Comparison of ENCODE assay signal across 11 mouse cellular contexts in genomic region chr4:140147079-140147840, GRCm38 (mm10).
DNase-seq lines count a peak whose midpoint lies in the region; ATAC-seq and TF ChIP-seq lines count a peak whose summit lies in the region.
"Had no signal": no experiment of that assay in that cellular context is flagged by ENCODE, and none has a peak within 500 bp of the region (broad histone marks: within the 10 kb centered on the region; RNA-seq: fewer than 3 reads in every experiment).

No protein-coding gene starts in this region.

- H3K4me3 ChIP-seq in forebrain, embryonic 10.5 days = no peak overlapping the region
- no peak overlapping the region for H3K4me3 ChIP-seq in forebrain, embryonic 11.5 days (ENCODE audit: low read depth, low read length)
- no peak overlapping the region for H3K4me3 ChIP-seq in left cerebral cortex, adult 2 months
- no peak overlapping the region for H3K4me3 ChIP-seq in embryonic facial prominence, embryonic 10.5 days
- no peak overlapping the region for H3K4me3 ChIP-seq in midbrain, postnatal 0 days (ENCODE audit: low read depth, low read length)
- H3K4me3 ChIP-seq: limb, embryonic 10.5 days; liver, embryonic 15.5 days had no signal

- H3K27me3 ChIP-seq in forebrain, embryonic 10.5 days (ENCODE audit: poor library complexity, severe bottlenecking) = no peaks in the 10 kb centered on the region
- no peaks in the 10 kb centered on the region for H3K27me3 ChIP-seq in forebrain, embryonic 11.5 days (ENCODE audit: control insufficient read depth, insufficient read depth, low read length)
- peaks cover 30% of the 10 kb centered on the region; the same call in 1 of the 2 replicates for H3K27me3 ChIP-seq in embryonic facial prominence, embryonic 10.5 days (replicated peaks; ENCODE audit: low read depth, poor library complexity, severe bottlenecking)
- no peaks in the 10 kb centered on the region for H3K27me3 ChIP-seq in midbrain, postnatal 0 days (ENCODE audit: insufficient read depth, low read length)
- H3K27me3 ChIP-seq: liver, embryonic 15.5 days had no signal

- 90% methylated on average over 15 of the region's 15 CpGs for WGBS in forebrain, embryonic 10.5 days
- WGBS in forebrain, embryonic 11.5 days = 89% methylated on average over 15 of the region's 15 CpGs
- 80% methylated on average over 15 of the region's 15 CpGs for WGBS in embryonic facial prominence, embryonic 10.5 days
- 75% methylated on average over 15 of the region's 15 CpGs for WGBS in midbrain, postnatal 0 days

- DNase-seq in forebrain, embryonic 10.5 days (ENCODE audit: extremely low spot score, low spot score) = no peak
- no peak for DNase-seq in forebrain, embryonic 11.5 days (ENCODE audit: low spot score)
- DNase-seq in left cerebral cortex, adult 2 months (ENCODE audit: extremely low spot score in 1 of 2, low spot score in 2 of 2) = no peak
- no peak for DNase-seq in left cerebral cortex, adult 18-20 months (ENCODE audit: low spot score in 2 of 2)
- DNase-seq in embryonic facial prominence, embryonic 10.5 days (ENCODE audit: low spot score) = no peak
- no peak for DNase-seq in midbrain, postnatal 0 days (ENCODE audit: low spot score)
- no peak for DNase-seq in urinary bladder, postnatal 10 days (ENCODE audit: low spot score)
- DNase-seq in adrenal gland, postnatal 4 days (ENCODE audit: low spot score in 2 of 2) = no peak
- DNase-seq: lung, postnatal 4 days had no signal

- H3K4me1 ChIP-seq in forebrain, embryonic 10.5 days = peaks cover 22% of the 10 kb centered on the region
- 0 out of 2 replicates have a peak, but pooled peaks cover 4% of the 10 kb centered on the region for H3K4me1 ChIP-seq in forebrain, embryonic 11.5 days (replicated peaks; ENCODE audit: control insufficient read depth, insufficient read depth, low read length)
- H3K4me1 ChIP-seq in embryonic facial prominence, embryonic 10.5 days = peaks cover 12% of the 10 kb centered on the region
- peaks cover 9% of the 10 kb centered on the region; the same call in 1 of the 2 replicates for H3K4me1 ChIP-seq in midbrain, postnatal 0 days (ENCODE audit: insufficient read depth, low read length)
- H3K4me1 ChIP-seq: liver, embryonic 15.5 days had no signal

- no peak for TF ChIP-seq CTCF in left cerebral cortex, adult 2 months (IDR thresholded peaks at IDR 0.05)
- TF ChIP-seq CTCF in midbrain, postnatal 0 days (IDR thresholded peaks at IDR 0.05) = no peak

- H3K36me3 ChIP-seq in forebrain, embryonic 10.5 days (replicated peaks) = no peaks in the 10 kb centered on the region
- H3K36me3 ChIP-seq in forebrain, embryonic 11.5 days (ENCODE audit: control insufficient read depth, insufficient read depth, low read length) = no peaks in the 10 kb centered on the region
- H3K36me3 ChIP-seq in embryonic facial prominence, embryonic 10.5 days (replicated peaks) = no peaks in the 10 kb centered on the region
- H3K36me3 ChIP-seq in midbrain, postnatal 0 days (ENCODE audit: insufficient read depth, low read length) = no peaks in the 10 kb centered on the region
- H3K36me3 ChIP-seq: limb, embryonic 10.5 days; liver, embryonic 15.5 days had no signal

- intact Hi-C loops in left cerebral cortex, adult 2 months (cut with DNase I) = loop anchor here (5.0 to 10.0 kb wide), 3 partner anchors 100 to 272 kb away; partner anchors contain the start of gene Igsf21

- peaks cover 6% of the 10 kb centered on the region for H3K9me3 ChIP-seq in forebrain, embryonic 10.5 days
- H3K9me3 ChIP-seq in forebrain, embryonic 11.5 days (ENCODE audit: control insufficient read depth, low read length) = no peaks in the 10 kb centered on the region
- peaks cover 2% of the 10 kb centered on the region for H3K9me3 ChIP-seq in embryonic facial prominence, embryonic 10.5 days
- no peaks in the 10 kb centered on the region for H3K9me3 ChIP-seq in midbrain, postnatal 0 days (ENCODE audit: low read length)
- H3K9me3 ChIP-seq: limb, embryonic 10.5 days had no signal

- no peak for ATAC-seq in forebrain, embryonic 11.5 days (replicated peaks; ENCODE audit: low FRiP score)
- ATAC-seq in midbrain, postnatal 0 days (ENCODE audit: low FRiP score) = no peak

- no peak overlapping the region for H3K4me2 ChIP-seq in forebrain, embryonic 11.5 days (ENCODE audit: low read depth, low read length, severe bottlenecking)
- H3K4me2 ChIP-seq in midbrain, postnatal 0 days (ENCODE audit: low read depth, low read length, poor library complexity, severe bottlenecking) = no peak overlapping the region
- H3K4me2 ChIP-seq: liver, embryonic 15.5 days had no signal

- 0 out of 2 replicates have a peak overlapping the region, but pooled peaks have one; percentile 44 for H3K27ac ChIP-seq in forebrain, embryonic 10.5 days
- no peak overlapping the region for H3K27ac ChIP-seq in forebrain, embryonic 11.5 days (ENCODE audit: low read depth, low read length)
- peak overlapping the region; percentile 58 for H3K27ac ChIP-seq in left cerebral cortex, adult 2 months
- peak overlapping the region; percentile 19; the same call in 1 of the 2 replicates for H3K27ac ChIP-seq in embryonic facial prominence, embryonic 10.5 days (replicated peaks)
- H3K27ac ChIP-seq in midbrain, postnatal 0 days (ENCODE audit: low read depth, low read length) = peak overlapping the region; percentile 65
- H3K27ac ChIP-seq: limb, embryonic 10.5 days; liver, embryonic 15.5 days had no signal

- H3K9ac ChIP-seq in forebrain, embryonic 11.5 days (ENCODE audit: low read length) = no peak overlapping the region
- H3K9ac ChIP-seq in midbrain, postnatal 0 days (replicated peaks; ENCODE audit: low read length, poor library complexity, severe bottlenecking) = no peak overlapping the region
- H3K9ac ChIP-seq: liver, embryonic 15.5 days had no signal
